Mouse (Mus musculus) E14TG2a.4 (cell line): ENCODE measurements around the gene Mcam.

Experiments
- CTCF ChIP-seq: conservative IDR thresholded peaks from 2 replicates; pipeline ENCODE4 v1.5.1; 2014; ENCODE audit warnings: low read length
- POU5F1 ChIP-seq: IDR thresholded peaks from 2 replicates; pipeline ENCODE4 v1.6.1; 2014; ENCODE audit warnings: low read length, borderline replicate concordance

- no peak for TF ChIP-seq CTCF
- no peak for TF ChIP-seq POU5F1
These were observed 25.8 kb upstream of the Mcam start for GRCm38 (mm10) chr9:44108269-44109055.
